Mouse (Mus musculus): ENCODE measurements at regions not wholly inside any gene's neighbourhood (a gene's known extent, or its start where the extent isn't known, plus 50 kb on each side); places are given as distances from the start of the nearest gene placed in this dataset.

DNA sequence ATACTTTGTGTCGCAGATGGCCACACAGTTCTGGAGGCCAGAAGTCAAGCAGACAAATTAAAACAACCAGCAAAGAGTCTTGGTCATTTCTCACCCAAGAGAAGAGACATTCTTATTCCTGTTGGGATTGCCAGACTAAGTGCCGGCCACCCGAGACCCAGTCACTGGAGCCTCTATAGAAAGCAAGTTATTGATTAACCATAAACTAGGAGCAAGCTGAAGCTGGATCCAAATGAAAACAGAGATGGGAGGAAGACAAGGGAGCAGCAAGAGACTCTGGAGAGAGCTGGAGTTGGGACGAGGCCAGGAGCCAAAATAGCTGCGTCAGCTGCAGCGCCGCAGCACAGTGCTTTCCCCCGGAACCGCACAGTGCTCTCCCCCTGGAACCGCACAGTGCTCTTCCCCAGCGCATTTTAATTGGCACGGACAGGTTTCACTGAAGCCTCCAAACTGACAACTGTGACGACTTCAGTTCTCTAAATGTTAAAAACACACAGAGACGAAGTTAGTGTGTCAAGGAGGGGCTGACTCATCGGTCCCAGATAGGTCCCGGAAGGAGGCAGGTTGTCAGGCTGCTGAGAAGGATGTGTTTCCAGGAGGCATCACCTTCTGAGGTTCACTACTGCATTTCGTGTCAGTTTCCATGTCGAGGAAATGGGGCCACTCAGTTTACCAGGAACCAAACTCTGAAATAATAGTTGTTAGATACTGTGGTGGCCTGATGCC, 350.6 kb upstream of the Trpc7 start:
- peak; percentile 52 for DNase-seq (ENCODE audit: low read depth)

DNA sequence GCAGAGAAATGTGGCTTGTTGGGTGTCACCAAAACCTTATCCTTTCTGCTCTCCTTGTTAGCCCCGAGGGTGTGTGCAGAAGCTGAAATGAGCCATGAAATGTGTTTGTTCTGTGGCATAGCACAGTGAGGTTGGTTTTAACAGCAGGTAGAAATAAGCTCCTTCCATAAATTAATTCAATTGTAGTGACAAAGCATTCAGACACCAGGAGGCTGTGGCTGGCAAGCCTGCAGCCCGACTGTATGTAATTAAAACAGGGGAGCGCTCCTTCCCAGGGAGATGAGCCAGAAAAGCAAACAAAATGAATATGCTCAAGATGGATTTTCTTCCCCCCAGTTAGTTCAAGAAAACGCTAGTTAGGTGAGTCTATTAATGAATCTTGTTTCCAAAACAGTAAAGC, 341.1 kb upstream of the Trpc7 start:
- TF ChIP-seq CTCF (IDR thresholded peaks at IDR 0.05; ENCODE audit: borderline replicate concordance, extremely low read depth, insufficient read depth, insufficient read length) = no peak
- no peak for TF ChIP-seq POLR2A (IDR thresholded peaks at IDR 0.05; ENCODE audit: borderline replicate concordance, extremely low read depth, insufficient read depth, insufficient read length, poor library complexity, severe bottlenecking)
- peak; percentile 72 for DNase-seq (ENCODE audit: low read depth)

More for the DNA sequence above, 350.6 kb upstream of the Trpc7 start:
- TF ChIP-seq POLR2A (IDR thresholded peaks at IDR 0.05; ENCODE audit: borderline replicate concordance, extremely low read depth, insufficient read depth, insufficient read length, poor library complexity, severe bottlenecking) (no peak), CTCF (IDR thresholded peaks at IDR 0.05; ENCODE audit: borderline replicate concordance, extremely low read depth, insufficient read depth, insufficient read length) (no peak)

- TF ChIP-seq CTCF (IDR thresholded peaks at IDR 0.05; ENCODE audit: borderline replicate concordance, extremely low read depth, insufficient read depth, insufficient read length) (no peak), POLR2A (IDR thresholded peaks at IDR 0.05; ENCODE audit: borderline replicate concordance, extremely low read depth, insufficient read depth, insufficient read length, poor library complexity, severe bottlenecking) (no peak)
- no peak for DNase-seq (ENCODE audit: low read depth)
These were observed 340.4 kb upstream of the Trpc7 start for GRCm38 (mm10) chr13:57236211-57236610.

DNA sequence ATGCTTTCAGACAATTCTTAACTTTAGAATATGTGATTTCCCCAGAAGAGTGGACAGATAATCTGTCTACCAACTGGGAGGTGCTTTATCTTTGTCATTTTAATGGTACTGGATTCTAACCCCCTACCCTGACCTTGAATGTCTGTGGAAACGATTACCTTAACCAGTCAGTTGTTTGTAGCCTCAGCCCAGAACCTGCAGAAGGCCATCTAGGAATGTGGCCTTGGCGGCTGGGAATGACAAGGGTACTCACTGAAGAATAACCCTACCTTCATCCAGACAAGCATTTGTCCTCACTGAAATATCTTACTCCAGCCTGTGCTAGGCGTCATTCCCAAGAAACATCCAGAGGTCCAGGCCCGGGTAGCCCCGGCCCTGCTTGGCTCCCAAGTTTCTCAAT, 337.1 kb upstream of the Trpc7 start:
- TF ChIP-seq CTCF (IDR thresholded peaks at IDR 0.05; ENCODE audit: borderline replicate concordance, extremely low read depth, insufficient read depth, insufficient read length) = no peak
- TF ChIP-seq POLR2A (IDR thresholded peaks at IDR 0.05; ENCODE audit: borderline replicate concordance, extremely low read depth, insufficient read depth, insufficient read length, poor library complexity, severe bottlenecking) = no peak
- DNase-seq (ENCODE audit: low read depth) = no peak

GRCm38 (mm10) chr13:57231666-57232065, 335.9 kb upstream of the Trpc7 start:
- DNase-seq (ENCODE audit: low read depth) = no peak
- TF ChIP-seq POLR2A (IDR thresholded peaks at IDR 0.05; ENCODE audit: borderline replicate concordance, extremely low read depth, insufficient read depth, insufficient read length, poor library complexity, severe bottlenecking) (no peak), CTCF (IDR thresholded peaks at IDR 0.05; ENCODE audit: borderline replicate concordance, extremely low read depth, insufficient read depth, insufficient read length) (no peak)

GRCm38 (mm10) chr13:57230253-57230652, 334.5 kb upstream of the Trpc7 start:
- TF ChIP-seq POLR2A (IDR thresholded peaks at IDR 0.05; ENCODE audit: borderline replicate concordance, extremely low read depth, insufficient read depth, insufficient read length, poor library complexity, severe bottlenecking) (no peak), CTCF (IDR thresholded peaks at IDR 0.05; ENCODE audit: borderline replicate concordance, extremely low read depth, insufficient read depth, insufficient read length) (no peak)
- DNase-seq (ENCODE audit: low read depth) = no peak

DNA sequence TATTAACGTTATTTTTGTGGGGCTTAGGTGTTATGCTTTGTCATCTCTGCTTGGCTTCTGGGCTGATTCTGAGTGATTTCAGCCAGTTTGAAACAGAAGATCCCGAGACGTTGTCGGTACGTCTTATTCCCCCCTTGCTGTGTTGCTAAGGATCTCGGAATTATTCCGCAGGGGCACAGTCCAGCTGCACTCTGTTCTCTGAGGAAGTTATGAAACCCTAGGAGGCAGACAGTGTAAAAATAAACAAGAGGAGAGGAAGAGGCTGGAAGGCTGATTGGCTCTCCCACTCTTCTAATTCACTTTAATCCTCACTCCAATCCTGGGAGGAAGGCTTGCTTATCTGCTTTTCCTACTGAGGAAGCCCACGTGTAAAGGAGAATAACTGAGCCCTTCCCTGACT, 325.3 kb upstream of the Trpc7 start:
- no peak for DNase-seq (ENCODE audit: low read depth)
- TF ChIP-seq POLR2A (IDR thresholded peaks at IDR 0.05; ENCODE audit: borderline replicate concordance, extremely low read depth, insufficient read depth, insufficient read length, poor library complexity, severe bottlenecking) (no peak), CTCF (IDR thresholded peaks at IDR 0.05; ENCODE audit: borderline replicate concordance, extremely low read depth, insufficient read depth, insufficient read length) (no peak)

GRCm38 (mm10) chr13:57216161-57216560, 320.4 kb upstream of the Trpc7 start:
- no peak for TF ChIP-seq POLR2A (IDR thresholded peaks at IDR 0.05; ENCODE audit: borderline replicate concordance, extremely low read depth, insufficient read depth, insufficient read length, poor library complexity, severe bottlenecking)
- TF ChIP-seq CTCF (IDR thresholded peaks at IDR 0.05; ENCODE audit: borderline replicate concordance, extremely low read depth, insufficient read depth, insufficient read length) = no peak
- peak; percentile 59 for DNase-seq (ENCODE audit: low read depth)

- no peak for DNase-seq (ENCODE audit: low read depth)
- TF ChIP-seq CTCF (IDR thresholded peaks at IDR 0.05; ENCODE audit: borderline replicate concordance, extremely low read depth, insufficient read depth, insufficient read length) (no peak), POLR2A (IDR thresholded peaks at IDR 0.05; ENCODE audit: borderline replicate concordance, extremely low read depth, insufficient read depth, insufficient read length, poor library complexity, severe bottlenecking) (no peak)
These were observed 316.5 kb upstream of the Trpc7 start for GRCm38 (mm10) chr13:57212251-57212650.

DNA sequence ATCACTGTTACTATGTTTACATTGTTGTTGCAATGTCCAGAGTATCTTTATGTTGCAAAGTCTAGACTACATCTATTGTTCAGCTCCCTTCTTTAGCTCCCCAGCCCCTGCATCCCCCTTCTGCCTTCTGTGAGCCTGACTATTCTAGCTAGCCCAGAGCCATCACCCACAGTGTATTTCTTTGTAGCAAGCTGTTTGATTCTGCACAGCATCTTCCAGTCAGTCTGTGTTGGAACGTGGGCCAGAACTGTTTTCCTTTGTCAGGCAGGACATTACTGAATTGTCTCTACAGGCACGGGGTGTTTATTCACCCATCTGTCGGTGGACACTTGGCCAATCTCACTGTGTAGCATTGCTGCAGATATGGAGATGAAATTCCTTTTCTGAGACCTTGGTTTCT, 295.4 kb upstream of the Trpc7 start:
- TF ChIP-seq CTCF (IDR thresholded peaks at IDR 0.05; ENCODE audit: borderline replicate concordance, extremely low read depth, insufficient read depth, insufficient read length) (no peak), POLR2A (IDR thresholded peaks at IDR 0.05; ENCODE audit: borderline replicate concordance, extremely low read depth, insufficient read depth, insufficient read length, poor library complexity, severe bottlenecking) (no peak)
- DNase-seq (ENCODE audit: low read depth) = peak; percentile 28

GRCm38 (mm10) chr13:57189246-57189645, 293.5 kb upstream of the Trpc7 start:
- TF ChIP-seq POLR2A (IDR thresholded peaks at IDR 0.05; ENCODE audit: borderline replicate concordance, extremely low read depth, insufficient read depth, insufficient read length, poor library complexity, severe bottlenecking) (no peak), CTCF (IDR thresholded peaks at IDR 0.05; ENCODE audit: borderline replicate concordance, extremely low read depth, insufficient read depth, insufficient read length) (no peak)
- DNase-seq (ENCODE audit: low read depth) = peak; percentile 28

DNA sequence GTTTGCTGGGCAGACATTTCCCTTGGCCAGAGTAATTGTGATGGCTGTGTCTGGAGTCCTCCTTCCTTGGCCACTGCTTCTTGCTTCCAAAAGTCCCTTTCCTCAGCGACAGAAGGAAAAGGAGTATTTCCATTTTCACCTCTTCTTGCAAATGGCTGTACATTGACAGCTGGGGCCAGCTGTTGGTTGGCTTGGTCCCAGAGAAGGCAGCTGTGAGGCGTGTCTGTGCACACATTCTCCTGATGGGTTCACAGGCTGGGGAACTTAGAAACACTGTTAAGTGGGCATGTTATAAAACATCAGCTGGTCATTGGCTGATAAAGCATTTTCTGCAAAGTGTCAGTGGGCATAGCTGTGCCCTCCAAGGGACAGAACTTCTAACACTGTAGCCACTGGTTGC, 290.4 kb upstream of the Trpc7 start:
- no peak for DNase-seq (ENCODE audit: low read depth)
- TF ChIP-seq CTCF (IDR thresholded peaks at IDR 0.05; ENCODE audit: borderline replicate concordance, extremely low read depth, insufficient read depth, insufficient read length) (no peak), POLR2A (IDR thresholded peaks at IDR 0.05; ENCODE audit: borderline replicate concordance, extremely low read depth, insufficient read depth, insufficient read length, poor library complexity, severe bottlenecking) (no peak)
